Mouse (Mus musculus) left cerebral cortex, postnatal 10 days (tissue): ENCODE measurements around the gene Tenm2. TPM values are rescaled to one million over a fixed set of nuclear protein-coding genes. Genes with fewer than 3 reads are reported as not detected.

Source experiments
- DNase-seq, 2 experiments: peaks; one replicate each; pipeline ENCODE4 v3.0.0; 2021 to 2022; ENCODE audit warnings: low spot score in 2 of 2, mixed read lengths in 1 of 2; ENCODE audit errors: extremely low spot score in 1 of 2
- intact Hi-C: fragments of 180-260 bp; cut with DNase I; formaldehyde crosslinking; loops from one replicate; pipeline ENCODE4 v1.15.1; 2025
- total RNA-seq, 2 experiments: library from RNA; stranded (reverse); gene quantifications; 2 replicates each; pipeline ENCODE4 v1.2.3; 2021

Gene Tenm2
- total RNA-seq, 2 experiments from 2014 or later: 112 to 116 TPM

GRCm38 (mm10) chr11:36469811-36470551 lies 765.8 kb downstream of the Tenm2 start:
- intact Hi-C loops: loop anchor here (10.0 kb wide), 1 partner anchor 205 kb away; no protein-coding TSS in a partner anchor
- DNase-seq: no peak

DNA sequence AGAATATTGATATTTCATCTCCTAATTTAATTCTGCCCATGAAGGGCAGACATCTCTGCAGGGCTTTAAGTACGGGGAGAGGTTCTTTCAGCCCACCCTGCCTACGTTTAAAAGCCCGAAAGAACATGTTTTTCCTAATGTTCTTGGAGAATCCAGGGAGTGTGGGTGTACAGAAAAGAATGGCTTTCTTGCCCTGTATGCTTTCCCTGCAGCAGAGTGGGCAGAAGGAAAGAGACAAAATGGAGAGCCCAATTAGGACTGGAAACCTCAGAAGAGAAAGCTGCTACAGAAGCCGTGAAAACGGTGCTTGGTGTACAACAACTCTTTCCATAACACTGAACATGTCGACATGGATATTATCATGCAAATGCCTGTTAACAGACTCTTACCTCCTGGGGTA lies 777.3 kb downstream of the Tenm2 start:
- intact Hi-C loops: no loop called here
- no peak for DNase-seq

DNA sequence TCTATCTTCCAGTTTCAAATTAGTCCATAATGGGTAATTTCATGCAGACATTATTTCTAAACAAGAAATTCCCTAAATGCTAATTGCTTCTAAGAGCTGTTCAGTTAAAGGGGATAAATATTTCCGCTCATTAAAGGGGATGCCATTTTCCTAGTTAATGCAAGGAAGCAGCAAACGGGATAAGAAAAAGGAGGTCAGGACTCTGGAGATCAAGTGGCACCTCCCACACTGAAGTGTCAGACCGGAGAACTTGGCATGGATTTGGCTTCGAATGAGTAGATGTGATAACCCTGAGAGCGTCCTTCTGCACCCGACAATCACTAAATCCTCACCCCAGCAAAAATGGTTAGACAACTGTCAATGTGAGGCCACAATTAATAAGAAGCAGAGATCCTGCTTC lies 781.7 kb downstream of the Tenm2 start:
- DNase-seq: no peak
- intact Hi-C loops: no loop called here

DNA sequence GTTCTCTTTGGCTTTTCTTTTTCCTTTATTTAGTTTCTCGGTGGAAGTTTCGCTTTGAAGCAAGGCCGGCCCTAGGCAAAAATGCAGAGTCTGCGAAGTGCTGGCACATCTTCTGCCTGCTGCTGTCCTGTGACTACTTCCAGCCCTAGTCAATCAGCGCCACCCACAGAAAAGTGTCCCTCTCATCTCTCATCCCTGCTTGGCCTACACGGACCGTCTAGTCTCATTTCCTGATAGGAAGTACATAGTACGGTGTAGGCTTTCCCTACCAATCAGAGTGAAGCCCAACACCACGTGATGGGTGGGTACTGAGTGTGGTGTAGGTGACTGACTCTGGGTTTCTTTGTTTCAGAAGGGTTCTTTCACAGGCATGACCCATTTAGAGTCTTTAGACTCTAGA lies 783.3 kb downstream of the Tenm2 start:
- no peak for DNase-seq
- intact Hi-C loops: no loop called here

GRCm38 (mm10) chr11:36446351-36446750 lies 789.4 kb downstream of the Tenm2 start:
- intact Hi-C loops: no loop called here
- no peak for DNase-seq

DNA sequence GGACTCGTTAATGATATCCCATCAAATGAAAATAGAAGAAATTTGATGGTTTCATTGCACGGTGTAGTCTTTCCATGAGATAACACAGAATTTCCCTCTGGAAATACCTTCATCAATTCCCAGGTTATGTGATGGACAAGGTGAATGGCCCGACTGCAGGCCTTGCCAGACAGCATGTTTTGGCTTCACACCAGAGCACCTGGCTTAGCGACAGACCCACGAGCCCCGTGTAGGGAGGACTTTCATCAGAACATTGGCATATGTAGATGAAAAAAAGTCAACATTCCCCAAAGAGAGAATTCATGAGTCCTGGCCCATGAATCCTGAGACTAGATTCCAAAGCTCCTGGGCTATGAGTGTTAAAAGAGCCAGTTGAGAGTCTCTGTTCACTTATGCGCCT lies 791.9 kb downstream of the Tenm2 start:
- intact Hi-C loops: no loop called here
- no peak for DNase-seq

GRCm38 (mm10) chr11:36441801-36442200 lies 794.0 kb downstream of the Tenm2 start:
- DNase-seq: no peak
- intact Hi-C loops: no loop called here

GRCm38 (mm10) chr11:36436251-36436650 lies 799.5 kb downstream of the Tenm2 start:
- DNase-seq: no peak
- intact Hi-C loops: no loop called here

- peak in 1 of 2 experiments; percentile 41 for DNase-seq
Observed at GRCm38 (mm10) chr11:36428947-36429346, 806.8 kb downstream of the Tenm2 start.

GRCm38 (mm10) chr11:36424959-36425358 lies 810.8 kb downstream of the Tenm2 start:
- no peak for DNase-seq
- intact Hi-C loops: no loop called here

More at GRCm38 (mm10) chr11:36428947-36429346, 806.8 kb downstream of the Tenm2 start:
- intact Hi-C loops: no loop called here

DNA sequence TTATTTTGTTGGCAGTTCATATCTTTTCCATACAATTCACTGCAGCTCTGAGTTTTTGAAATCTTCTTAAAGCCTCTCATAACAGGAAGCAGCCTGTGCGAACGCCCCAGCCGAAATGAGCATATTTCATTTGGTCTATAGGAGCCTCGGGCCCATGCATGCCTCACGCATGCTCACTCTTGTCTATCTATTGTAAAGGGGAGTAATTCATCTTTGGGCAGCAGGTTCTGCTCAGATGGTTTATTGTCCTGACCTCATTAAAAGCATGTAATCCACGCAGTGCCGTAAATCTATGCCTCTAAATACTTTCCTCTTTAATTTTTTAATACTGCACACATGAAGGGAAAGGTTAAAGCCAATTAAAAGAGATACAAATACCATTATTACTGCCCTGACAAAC lies 815.7 kb downstream of the Tenm2 start:
- no peak for DNase-seq
- intact Hi-C loops: no loop called here

DNA sequence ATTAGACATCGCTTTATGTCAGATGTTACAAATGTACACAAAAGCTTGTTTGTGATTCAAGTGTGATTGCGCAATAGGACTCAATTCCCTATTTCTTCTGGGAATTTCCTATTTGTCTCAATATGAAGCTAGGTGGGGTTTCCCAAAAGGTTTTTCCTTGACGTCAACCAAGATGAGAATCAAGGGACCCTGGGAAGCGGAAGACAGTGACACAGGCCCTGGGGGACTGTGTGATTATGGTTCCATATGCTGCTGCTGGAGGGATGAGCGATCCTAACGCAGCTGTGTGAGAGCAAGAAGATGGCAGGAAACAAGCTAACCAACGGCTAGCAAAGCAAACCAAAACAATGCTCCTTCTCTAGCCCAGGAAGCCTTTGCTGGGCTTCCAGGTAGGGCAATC lies 820.5 kb downstream of the Tenm2 start:
- intact Hi-C loops: no loop called here
- DNase-seq: no peak

DNA sequence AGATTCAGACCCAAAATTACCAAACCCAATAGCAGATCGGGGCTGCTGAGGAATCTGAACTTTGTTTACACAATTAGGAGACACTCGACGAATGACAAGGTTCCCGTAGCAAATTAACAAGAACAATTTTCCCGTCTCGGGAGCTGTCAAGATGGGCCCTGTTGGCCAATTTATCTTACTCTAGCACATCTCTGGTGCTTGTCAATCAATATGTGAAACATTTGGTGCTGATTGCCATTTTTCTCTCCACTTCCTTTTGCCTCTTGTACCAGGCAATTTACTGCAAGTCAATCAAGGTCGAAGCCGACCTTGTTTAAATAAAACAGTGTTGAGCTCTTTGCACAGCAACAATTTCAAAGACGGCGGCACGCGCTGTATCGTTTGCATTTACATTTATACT lies 824.9 kb downstream of the Tenm2 start:
- intact Hi-C loops: no loop called here
- no peak for DNase-seq

GRCm38 (mm10) chr11:36395803-36396710 lies 839.7 kb downstream of the Tenm2 start:
- DNase-seq: no peak
- intact Hi-C loops: no loop called here

GRCm38 (mm10) chr11:36384696-36385095 lies 851.1 kb downstream of the Tenm2 start:
- intact Hi-C loops: no loop called here
- no peak for DNase-seq

DNA sequence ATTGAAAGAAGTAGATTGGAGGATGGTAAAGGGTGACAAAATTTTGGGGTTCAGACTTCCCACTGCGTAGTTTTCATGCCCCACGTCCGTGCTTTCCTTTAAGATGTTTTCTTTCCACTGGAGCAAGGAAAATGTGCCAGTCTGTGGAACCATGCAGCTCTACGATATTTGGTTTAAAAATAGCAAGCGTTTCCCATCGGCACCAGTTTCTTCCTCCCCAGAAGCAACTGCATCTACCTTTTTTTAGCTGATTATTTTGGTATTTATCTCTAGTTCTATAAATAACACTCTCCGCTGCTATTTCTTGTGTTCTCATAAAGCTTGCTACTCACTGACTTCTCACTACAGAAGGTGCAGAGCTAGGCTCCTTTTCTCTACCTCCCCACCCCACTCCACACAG lies 864.0 kb downstream of the Tenm2 start:
- DNase-seq: no peak
- intact Hi-C loops: no loop called here

DNA sequence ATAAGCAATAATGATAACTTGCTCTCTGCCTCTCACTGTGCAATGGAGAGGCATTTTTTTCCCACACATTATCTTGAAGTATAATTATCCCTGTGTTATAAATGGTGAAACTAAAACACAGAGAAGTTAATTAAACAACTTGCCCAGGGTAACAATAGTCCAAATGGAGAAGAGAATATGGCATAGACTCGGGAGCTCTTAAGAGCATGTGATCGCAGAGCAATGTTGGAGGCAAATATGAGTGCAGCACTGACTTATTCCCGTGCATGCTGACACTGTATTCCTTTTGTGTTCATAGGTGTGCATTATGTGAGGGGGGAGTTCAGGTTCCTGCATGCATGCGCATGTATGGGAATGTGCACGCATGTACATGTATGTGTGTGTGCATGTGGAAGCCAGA lies 870.7 kb downstream of the Tenm2 start:
- DNase-seq: no peak
- intact Hi-C loops: no loop called here

DNA sequence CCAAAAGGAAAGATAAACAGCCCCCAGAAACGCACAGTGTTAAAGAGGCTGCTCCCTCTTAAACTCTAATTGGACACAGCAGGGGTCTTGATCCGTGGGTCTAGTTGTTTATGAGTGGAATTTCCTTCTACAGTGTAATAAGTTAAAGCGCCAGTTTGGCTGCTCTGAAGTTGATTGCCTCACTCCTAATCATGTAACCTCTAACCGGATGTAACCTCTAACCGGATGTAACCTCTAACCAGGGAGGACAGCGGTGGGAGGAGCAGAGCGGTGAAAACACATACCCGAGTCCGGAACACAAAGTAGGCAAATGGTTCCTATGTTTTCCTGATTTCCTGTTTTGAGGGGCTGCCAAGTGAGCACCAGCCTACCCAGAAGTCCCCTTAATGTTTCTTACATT lies 871.3 kb downstream of the Tenm2 start:
- intact Hi-C loops: no loop called here
- DNase-seq: peak in 1 of 2 experiments; percentile 26

DNA sequence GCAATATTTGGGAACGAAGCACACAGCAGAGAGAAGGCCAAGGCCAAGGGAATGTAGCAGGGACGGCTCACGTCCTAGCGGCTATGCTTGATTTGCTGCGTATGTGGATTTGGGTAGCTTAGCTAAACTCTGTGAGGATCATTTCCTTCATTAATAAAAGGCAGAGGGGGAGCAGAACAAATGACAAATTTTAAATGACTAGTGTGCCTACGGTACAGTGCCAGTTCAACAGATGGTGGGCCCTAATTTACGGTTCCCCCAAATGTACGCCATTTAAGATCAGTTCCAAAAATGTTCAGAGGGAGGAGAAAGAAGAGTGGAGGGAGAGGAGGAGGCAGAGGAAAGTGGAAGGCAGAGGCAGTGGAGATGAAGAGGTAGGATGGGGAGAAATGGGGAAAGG lies 873.2 kb downstream of the Tenm2 start:
- intact Hi-C loops: no loop called here
- DNase-seq: no peak

DNA sequence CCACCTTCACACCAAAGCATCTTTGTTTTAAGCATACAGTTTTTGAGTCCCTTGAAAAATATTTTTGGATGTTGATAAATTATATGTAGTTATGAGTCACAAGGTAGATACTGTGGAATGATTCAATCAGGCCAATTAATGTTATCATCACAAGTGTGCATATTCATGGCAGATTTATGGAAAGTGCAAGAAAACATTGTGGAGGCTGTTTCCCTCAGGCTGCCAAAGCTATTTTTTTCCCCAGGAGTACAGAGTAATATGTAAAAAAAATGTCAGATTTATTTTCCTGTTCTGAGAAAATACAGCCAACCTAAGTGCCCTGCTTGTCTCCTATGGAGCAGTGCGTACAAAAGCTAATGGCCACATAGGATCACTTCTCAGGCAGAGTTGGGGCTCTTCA lies 882.5 kb downstream of the Tenm2 start:
- intact Hi-C loops: no loop called here
- DNase-seq: no peak
